Mouse (Mus musculus) NIH3T3 (cell line): Measurements from ENCODE around the gene Gm7030.
"Not testable (repeated sequence)": the region's sequence is repeated elsewhere in the genome, so short reads cannot be mapped to it uniquely, and the experiment has no call there.

Experiments used
- DNase-seq: peaks from one replicate; pipeline ENCODE4 v3.0.0-alpha.2; 2012; ENCODE audit warnings: low read depth

Gene Gm7030

GRCm38 (mm10) chr17:36135421-36136231 lies 6.4 kb upstream of the Gm7030 start:
- DNase-seq, result not testable (repeated sequence)

- DNase-seq, result peak; percentile 92
These were observed 2.5 kb upstream of the Gm7030 start for GRCm38 (mm10) chr17:36131516-36132265.

- not testable (repeated sequence) for DNase-seq
These were observed 700 bp downstream of the Gm7030 start for GRCm38 (mm10) chr17:36128525-36128924.

- peak; percentile 65 for DNase-seq
These were observed 5.1 kb downstream of the Gm7030 start for GRCm38 (mm10) chr17:36124111-36124510.

GRCm38 (mm10) chr17:36121352-36122020 lies 7.7 kb downstream of the Gm7030 start, which contains the start of gene Gm19684:
Gm19684 (plus strand) TSS chr17:36121678.
- DNase-seq, result peak; percentile 68

- DNase-seq, result not testable (repeated sequence)
These were observed 8.4 kb downstream of the Gm7030 start for GRCm38 (mm10) chr17:36120839-36121238.

- not testable (repeated sequence) for DNase-seq
These were observed 12.7 kb downstream of the Gm7030 start for GRCm38 (mm10) chr17:36116545-36116944.

- peak; percentile 80 for DNase-seq
These were observed 15.1 kb downstream of the Gm7030 start for GRCm38 (mm10) chr17:36113979-36114593.

GRCm38 (mm10) chr17:36111510-36111868 lies 17.7 kb downstream of the Gm7030 start:
- DNase-seq, result peak; percentile 67

- not testable (repeated sequence) for DNase-seq
These were observed 18.4 kb downstream of the Gm7030 start for GRCm38 (mm10) chr17:36110641-36111509.

- DNase-seq, result not testable (repeated sequence)
These were observed 19.1 kb downstream of the Gm7030 start for GRCm38 (mm10) chr17:36110129-36110528.

GRCm38 (mm10) chr17:36102091-36102490 lies 27.1 kb downstream of the Gm7030 start:
- DNase-seq, result not testable (repeated sequence)

- DNase-seq, result not testable (repeated sequence)
These were observed 29.6 kb downstream of the Gm7030 start for GRCm38 (mm10) chr17:36099603-36100002.

- DNase-seq, result no peak
These were observed 35.3 kb downstream of the Gm7030 start for GRCm38 (mm10) chr17:36093936-36094335.

GRCm38 (mm10) chr17:36092520-36092919 lies 36.7 kb downstream of the Gm7030 start:
- DNase-seq, result not testable (repeated sequence)

- not testable (repeated sequence) for DNase-seq
These were observed 37.3 kb downstream of the Gm7030 start for GRCm38 (mm10) chr17:36091933-36092332.

- not testable (repeated sequence) for DNase-seq
These were observed 43.2 kb downstream of the Gm7030 start for GRCm38 (mm10) chr17:36085976-36086375.

GRCm38 (mm10) chr17:36083870-36084451 lies 45.3 kb downstream of the Gm7030 start:
- peak; percentile 0 for DNase-seq

- peak; percentile 47 for DNase-seq
These were observed 45.9 kb downstream of the Gm7030 start for GRCm38 (mm10) chr17:36083266-36083869.
